Mouse (Mus musculus) midbrain, embryonic 14.5 days (tissue): ENCODE results near the gene Musk. TPM values are rescaled to one million over a fixed set of nuclear protein-coding genes. Genes with fewer than 3 reads are reported as not detected.

Source experiments
- ATAC-seq: fragments of 200-750 bp; cut with Nextera tagmentation; 2 replicates; pipeline ENCODE4 v1.8.0; 2017; ENCODE audit warnings: moderate number of reproducible peaks, moderate library complexity; ENCODE audit not compliant: low FRiP score, low TSS enrichment
- DNase-seq: peaks from one replicate; pipeline ENCODE4 v3.0.0-alpha.2; 2015
- H3K27ac ChIP-seq: fragments of 300-500 bp; sonication (generic); replicated peaks from 2 replicates; pipeline ENCODE4 v1.5.1; 2014; ENCODE audit warnings: mild to moderate bottlenecking, low read depth, low read length, moderate library complexity
- H3K27me3 ChIP-seq: fragments of 300-500 bp; sonication (generic); 2 replicates; pipeline ENCODE4 v1.6.1; 2014; ENCODE audit warnings: low read length, control low read depth, mixed read lengths; ENCODE audit not compliant: control insufficient read depth, insufficient read depth
- H3K36me3 ChIP-seq: fragments of 300-500 bp; sonication (generic); 2 replicates; pipeline ENCODE4 v1.6.1; 2014; ENCODE audit warnings: low read length, control low read depth; ENCODE audit not compliant: control insufficient read depth, insufficient read depth
- H3K4me1 ChIP-seq: fragments of 300-500 bp; sonication (generic); 2 replicates; pipeline ENCODE4 v1.6.1; 2014; ENCODE audit warnings: mild to moderate bottlenecking, antibody characterized with exemption, low read length, control low read depth; ENCODE audit not compliant: control insufficient read depth, insufficient read depth
- H3K4me2 ChIP-seq: fragments of 300-500 bp; sonication (generic); 2 replicates; pipeline ENCODE4 v1.6.1; 2014; ENCODE audit warnings: mild to moderate bottlenecking, low read length, moderate library complexity
- H3K4me3 ChIP-seq: fragments of 300-500 bp; sonication (generic); replicated peaks from 2 replicates; pipeline ENCODE4 v1.5.1; 2014; ENCODE audit warnings: low read depth, low read length
- H3K9ac ChIP-seq: fragments of 300-500 bp; sonication (generic); replicated peaks from 2 replicates; pipeline ENCODE4 v1.6.1; 2014; ENCODE audit warnings: mild to moderate bottlenecking, low read length, moderate library complexity
- H3K9me3 ChIP-seq: fragments of 300-500 bp; sonication (generic); 2 replicates; pipeline ENCODE4 v1.6.1; 2016; ENCODE audit warnings: low read length, control low read depth, mixed read lengths; ENCODE audit not compliant: control insufficient read depth
- WGBS: fragments of 180-500 bp; shearing (Covaris S2); extraction: QIAGEN DNeasy Blood & Tissue Kit; methylation state at CpG from one replicate; pipeline ENCODE4 v1.1.7; 2014; 5-methylcytosine and 5-hydroxymethylcytosine counted together
- polyA plus RNA-seq: library from polyadenylated mRNA; unstranded; fragments of >200 nt; fragmentation: Nextera tagmentation; extraction: Ambion mirVana; gene quantifications from 2 replicates; pipeline ENCODE4 v1.2.1, GENCODE M21; 2014

The Musk gene
- polyA plus RNA-seq, 1 experiment from 2014 or later: not detected

DNA sequence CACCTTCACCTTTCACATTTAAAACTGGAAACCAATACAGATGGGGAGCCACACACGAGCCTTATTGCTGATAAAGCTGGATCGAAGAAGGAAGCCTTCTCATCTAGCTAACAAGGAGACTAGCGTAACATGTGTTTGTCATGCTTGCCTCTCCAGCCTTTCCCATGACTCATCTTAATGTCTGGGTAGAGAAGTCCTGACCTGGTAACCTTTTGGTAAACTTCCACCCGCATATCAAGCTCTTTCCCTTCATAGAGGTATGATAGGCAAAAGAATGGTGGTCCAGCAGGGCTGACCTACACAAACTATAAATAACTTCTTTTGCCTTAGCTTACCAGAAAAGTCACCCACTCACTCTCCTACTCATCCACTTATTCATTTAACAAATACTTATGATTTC is 44.3 kb downstream of the Musk start:
- no peaks in the 10 kb centered on the region for H3K36me3 ChIP-seq
- no peaks in the 10 kb centered on the region for H3K4me1 ChIP-seq
- H3K9ac ChIP-seq: no peak overlapping the region
- WGBS: 89% methylated on average over 4 of the region's 4 CpGs
- H3K27ac ChIP-seq: no peak overlapping the region
- no peaks in the 10 kb centered on the region for H3K27me3 ChIP-seq
- DNase-seq: no peak
- no peaks in the 10 kb centered on the region for H3K9me3 ChIP-seq
- no peak overlapping the region for H3K4me3 ChIP-seq
- no peak for ATAC-seq
- H3K4me2 ChIP-seq: no peak overlapping the region

GRCm38 (mm10) chr4:58330864-58331638 is 45.3 kb downstream of the Musk start:
- H3K4me1 ChIP-seq: no peaks in the 10 kb centered on the region
- DNase-seq (no peak), ATAC-seq (no peak)
- H3K9me3 ChIP-seq: no peaks in the 10 kb centered on the region
- no peak overlapping the region for H3K4me3 ChIP-seq
- no peaks in the 10 kb centered on the region for H3K27me3 ChIP-seq
- no peak overlapping the region for H3K4me2 ChIP-seq
- no peak overlapping the region for H3K27ac ChIP-seq
- H3K9ac ChIP-seq: no peak overlapping the region
- 94% methylated on average over 10 of the region's 10 CpGs for WGBS
- H3K36me3 ChIP-seq: no peaks in the 10 kb centered on the region

DNA sequence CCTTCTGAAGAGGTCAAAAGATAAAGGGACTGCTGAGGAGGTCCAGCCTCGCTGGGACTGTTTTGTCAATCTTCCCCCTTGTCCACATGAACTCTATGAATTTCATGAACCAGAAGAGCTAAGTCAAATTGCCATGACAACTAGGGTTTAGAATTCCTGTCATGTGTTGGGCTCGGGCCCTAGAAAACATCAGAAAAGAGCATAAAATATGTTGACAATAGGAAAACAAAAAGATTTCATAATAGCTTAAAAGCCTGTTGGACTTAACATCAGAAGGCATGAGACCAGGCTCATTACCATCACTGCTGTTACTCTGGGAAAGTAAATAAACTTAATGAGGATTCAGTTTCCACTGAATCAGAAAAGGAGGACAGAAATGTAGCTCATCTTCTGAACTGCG is 46.6 kb downstream of the Musk start:
- DNase-seq: no peak
- WGBS: 27% methylated on average over 3 of the region's 3 CpGs
- Histone ChIP-seq H3K27ac (no peak overlapping the region), H3K36me3 (no peaks in the 10 kb centered on the region), H3K9me3 (no peaks in the 10 kb centered on the region), H3K9ac (no peak overlapping the region), H3K4me2 (no peak overlapping the region), H3K4me3 (no peak overlapping the region), H3K4me1 (no peaks in the 10 kb centered on the region), H3K27me3 (no peaks in the 10 kb centered on the region)
- no peak for ATAC-seq

DNA sequence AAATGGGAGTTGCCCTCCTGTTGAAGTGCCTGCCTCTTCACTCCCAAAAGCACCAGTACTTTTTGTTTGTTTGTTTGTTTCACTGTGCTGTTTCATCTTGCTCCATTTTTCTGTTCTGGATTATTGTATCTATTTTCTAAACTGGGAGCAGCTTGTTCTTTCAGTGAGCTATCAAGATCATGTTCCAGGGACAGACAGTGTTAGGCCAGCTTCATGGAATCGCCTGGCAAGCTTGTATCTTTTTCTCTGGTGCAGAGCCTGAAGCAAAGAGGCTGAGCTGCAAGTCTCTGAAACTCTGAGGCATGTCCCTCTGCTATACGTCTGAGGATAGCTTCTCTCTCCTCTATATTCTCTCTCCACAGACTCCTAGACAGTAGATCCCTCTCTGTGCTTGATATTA is 50.5 kb downstream of the Musk start:
- Histone ChIP-seq H3K27me3 (no peaks in the 10 kb centered on the region), H3K36me3 (no peaks in the 10 kb centered on the region), H3K4me3 (no peak overlapping the region), H3K4me2 (no peak overlapping the region), H3K27ac (no peak overlapping the region), H3K9me3 (no peaks in the 10 kb centered on the region), H3K4me1 (no peaks in the 10 kb centered on the region), H3K9ac (no peak overlapping the region)
- 78% methylated on average over 2 of the region's 2 CpGs for WGBS
- ATAC-seq (no peak), DNase-seq (no peak)

- H3K4me2 ChIP-seq: no peak overlapping the region
- H3K27ac ChIP-seq: no peak overlapping the region
- no peak for ATAC-seq
- H3K27me3 ChIP-seq: no peaks in the 10 kb centered on the region
- no peaks in the 10 kb centered on the region for H3K36me3 ChIP-seq
- no peak overlapping the region for H3K4me3 ChIP-seq
- H3K9me3 ChIP-seq: no peaks in the 10 kb centered on the region
- H3K4me1 ChIP-seq: no peaks in the 10 kb centered on the region
- 26% methylated on average over 3 of the region's 3 CpGs for WGBS
- no peak for DNase-seq
- no peak overlapping the region for H3K9ac ChIP-seq
These were observed 53.5 kb downstream of the Musk start for GRCm38 (mm10) chr4:58339226-58339625.

DNA sequence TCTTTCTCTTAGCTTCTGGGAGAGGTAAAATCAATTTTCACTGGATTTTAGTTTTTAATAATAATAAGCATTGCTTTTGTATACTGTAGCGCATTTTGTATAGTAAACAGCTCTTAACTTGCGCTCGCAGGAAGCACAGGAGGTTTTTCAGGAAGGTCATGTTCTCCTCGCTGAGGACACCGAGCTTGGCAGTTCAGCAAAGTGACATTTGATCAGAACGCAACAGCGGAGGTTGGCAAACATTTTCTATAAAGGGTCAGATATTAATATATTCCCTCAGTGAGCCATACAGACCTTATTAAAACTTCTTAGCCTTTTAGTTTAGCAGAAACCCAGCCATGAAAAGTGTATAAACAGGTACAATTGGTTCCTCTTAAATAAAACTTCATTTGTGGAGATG is 64.4 kb downstream of the Musk start:
- H3K27me3 ChIP-seq: no peaks in the 10 kb centered on the region
- DNase-seq (no peak), ATAC-seq (no peak)
- no peak overlapping the region for H3K4me3 ChIP-seq
- no peaks in the 10 kb centered on the region for H3K4me1 ChIP-seq
- H3K4me2 ChIP-seq: no peak overlapping the region
- 91% methylated on average over 7 of the region's 7 CpGs for WGBS
- H3K9ac ChIP-seq: no peak overlapping the region
- no peaks in the 10 kb centered on the region for H3K9me3 ChIP-seq
- no peak overlapping the region for H3K27ac ChIP-seq
- H3K36me3 ChIP-seq: no peaks in the 10 kb centered on the region

GRCm38 (mm10) chr4:58351165-58351564 is 65.4 kb downstream of the Musk start:
- Histone ChIP-seq H3K4me2 (no peak overlapping the region), H3K9me3 (no peaks in the 10 kb centered on the region), H3K36me3 (no peaks in the 10 kb centered on the region), H3K9ac (no peak overlapping the region), H3K27me3 (no peaks in the 10 kb centered on the region), H3K27ac (no peak overlapping the region), H3K4me3 (no peak overlapping the region), H3K4me1 (no peaks in the 10 kb centered on the region)
- 51% methylated on average over 10 of the region's 10 CpGs for WGBS
- DNase-seq (no peak), ATAC-seq (no peak)

DNA sequence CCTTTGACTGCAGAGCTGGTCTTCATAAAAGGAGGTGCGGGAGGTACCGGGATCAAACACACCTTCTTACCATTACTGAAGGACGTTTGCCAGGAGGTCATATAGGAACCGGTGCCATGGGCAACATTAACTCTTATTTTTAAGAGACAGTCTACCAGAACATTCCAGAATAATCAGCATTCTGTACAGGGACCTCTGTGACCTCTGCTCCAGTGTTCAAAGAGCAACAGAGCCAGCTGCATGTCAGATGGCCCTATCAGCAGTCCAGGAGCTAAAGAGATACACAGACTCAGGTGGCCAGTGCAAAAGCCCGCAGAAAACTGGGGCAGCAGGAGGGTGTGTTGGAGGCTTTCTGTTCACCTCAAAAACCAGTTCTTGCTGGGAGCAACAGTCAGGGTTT is 65.8 kb downstream of the Musk start:
- ATAC-seq: no peak
- Histone ChIP-seq H3K4me2 (no peak overlapping the region), H3K9me3 (no peaks in the 10 kb centered on the region), H3K4me3 (no peak overlapping the region), H3K36me3 (no peaks in the 10 kb centered on the region), H3K27me3 (no peaks in the 10 kb centered on the region), H3K4me1 (no peaks in the 10 kb centered on the region), H3K27ac (no peak overlapping the region), H3K9ac (no peak overlapping the region)
- WGBS: 76% methylated on average over 5 of the region's 5 CpGs
- no peak for DNase-seq

GRCm38 (mm10) chr4:58358996-58359395 is 73.2 kb downstream of the Musk start:
- Histone ChIP-seq H3K4me3 (no peak overlapping the region), H3K27me3 (no peaks in the 10 kb centered on the region), H3K4me1 (no peaks in the 10 kb centered on the region), H3K27ac (no peak overlapping the region), H3K9me3 (no peaks in the 10 kb centered on the region), H3K4me2 (no peak overlapping the region), H3K9ac (no peak overlapping the region), H3K36me3 (no peaks in the 10 kb centered on the region)
- DNase-seq: no peak
- ATAC-seq: no peak
- 91% methylated on average over 4 of the region's 4 CpGs for WGBS
